16 mouse cellular contexts compared by ENCODE assay signal in the genomic region with DNA sequence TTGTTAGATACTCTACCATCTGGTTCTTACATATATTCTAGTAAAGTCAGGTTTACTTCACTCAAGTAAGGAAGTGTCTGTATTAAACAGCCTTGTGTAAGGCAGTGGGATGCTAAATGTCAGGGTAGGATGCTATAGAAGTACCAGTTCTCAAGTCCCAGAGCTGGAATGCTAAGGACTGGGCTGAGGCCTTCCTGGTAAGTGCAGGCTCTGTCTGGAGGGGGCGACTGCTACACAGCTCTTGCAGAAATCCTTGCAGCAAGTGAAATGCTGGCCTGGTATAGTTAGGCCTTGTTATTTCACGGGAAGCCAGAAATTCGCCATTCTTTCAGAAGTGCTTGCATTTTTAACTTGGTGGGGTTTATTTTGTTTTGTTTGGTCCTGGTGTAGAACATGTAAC.
DNase-seq lines count a peak whose midpoint lies in the region; ATAC-seq and TF ChIP-seq lines count a peak whose summit lies in the region.
"Had no signal": no experiment of that assay in that cellular context is flagged by ENCODE, and none has a peak within 500 bp of the region (broad histone marks: within the 10 kb centered on the region; RNA-seq: fewer than 3 reads in every experiment).

No protein-coding gene starts in this region.

- TF ChIP-seq CTCF in lung, postnatal 0 days (IDR thresholded peaks at IDR 0.05) = peak; percentile 42
- peak; percentile 52 for TF ChIP-seq CTCF in cortical plate, adult 2 months (IDR thresholded peaks at IDR 0.05; ENCODE audit: extremely low read depth, insufficient read depth, low read length)

- TF ChIP-seq EP300 in lung, postnatal 0 days (IDR thresholded peaks at IDR 0.05) = no peak

- H3K27me3 ChIP-seq in hindbrain, embryonic 14.5 days (ENCODE audit: control insufficient read depth, insufficient read depth, low read length) = no peaks in the 10 kb centered on the region
- no peaks in the 10 kb centered on the region for H3K27me3 ChIP-seq in hindbrain, embryonic 16.5 days (replicated peaks; ENCODE audit: control insufficient read depth, insufficient read depth, low read length)
- no peaks in the 10 kb centered on the region for H3K27me3 ChIP-seq in lung, postnatal 0 days (replicated peaks; ENCODE audit: insufficient read depth, low read length)
- H3K27me3 ChIP-seq: CH12.LX; hindbrain, embryonic 15.5 days; megakaryocyte, embryonic 14.5 days had no signal

- H3K36me3 ChIP-seq in hindbrain, embryonic 14.5 days (replicated peaks; ENCODE audit: control insufficient read depth, insufficient read depth) = no peaks in the 10 kb centered on the region
- H3K36me3 ChIP-seq in hindbrain, embryonic 16.5 days (ENCODE audit: control insufficient read depth, insufficient read depth, low read length) = no peaks in the 10 kb centered on the region
- H3K36me3 ChIP-seq in lung, postnatal 0 days (ENCODE audit: insufficient read depth, low read length) = no peaks in the 10 kb centered on the region
- H3K36me3 ChIP-seq: hindbrain, embryonic 15.5 days had no signal

- no peak overlapping the region for H3K4me3 ChIP-seq in hindbrain, embryonic 14.5 days (replicated peaks; ENCODE audit: low read length)
- no peak overlapping the region for H3K4me3 ChIP-seq in hindbrain, embryonic 16.5 days (ENCODE audit: low read length)
- H3K4me3 ChIP-seq in lung, postnatal 0 days (ENCODE audit: low read depth, low read length) = no peak overlapping the region
- no peak overlapping the region for H3K4me3 ChIP-seq in cortical plate, adult 2 months (ENCODE audit: insufficient read depth, low read length)
- H3K4me3 ChIP-seq: hindbrain, embryonic 15.5 days; megakaryocyte, embryonic 14.5 days had no signal

- H3K4me1 ChIP-seq in hindbrain, embryonic 14.5 days (replicated peaks; ENCODE audit: control insufficient read depth, insufficient read depth, low read length) = no peaks in the 10 kb centered on the region
- H3K4me1 ChIP-seq in hindbrain, embryonic 16.5 days (ENCODE audit: control insufficient read depth, insufficient read depth, low read depth, low read length) = no peaks in the 10 kb centered on the region
- no peaks in the 10 kb centered on the region for H3K4me1 ChIP-seq in lung, postnatal 0 days (ENCODE audit: insufficient read depth, low read depth, low read length)
- peaks cover 2% of the 10 kb centered on the region for H3K4me1 ChIP-seq in cortical plate, adult 2 months (ENCODE audit: control insufficient read depth, insufficient read depth, low read length)
- H3K4me1 ChIP-seq: hindbrain, embryonic 15.5 days; megakaryocyte, embryonic 14.5 days had no signal

- H3K27ac ChIP-seq in hindbrain, embryonic 14.5 days = no peak overlapping the region
- no peak overlapping the region for H3K27ac ChIP-seq in hindbrain, embryonic 16.5 days (ENCODE audit: low read depth, low read length)
- no peak overlapping the region for H3K27ac ChIP-seq in lung, postnatal 0 days (ENCODE audit: low read length)
- H3K27ac ChIP-seq in cortical plate, adult 2 months (ENCODE audit: insufficient read depth, low read length) = no peak overlapping the region
- H3K27ac ChIP-seq: hindbrain, embryonic 15.5 days had no signal

- DNase-seq in cerebellum, postnatal 10 days = peak; percentile 44 to 52
- DNase-seq in cerebellum, adult 11 months = no peak
- peak; percentile 38 for DNase-seq in hindbrain, embryonic 14.5 days (ENCODE audit: low spot score)
- no peak for DNase-seq in lung, postnatal 0 days (ENCODE audit: low spot score)
- DNase-seq in lung, postnatal 14 days = no peak
- no peak for DNase-seq in yolk sac, embryonic 10.5 days (ENCODE audit: low spot score)
- DNase-seq: cerebellum, adult 9-10 months; gastrocnemius, postnatal 36 days; kidney, postnatal 14 days; liver, postnatal 0 days had no signal

- no peak overlapping the region for H3K4me2 ChIP-seq in hindbrain, embryonic 14.5 days (replicated peaks)
- no peak overlapping the region for H3K4me2 ChIP-seq in hindbrain, embryonic 16.5 days (ENCODE audit: low read length)
- H3K4me2 ChIP-seq in lung, postnatal 0 days (replicated peaks; ENCODE audit: low read depth, low read length) = no peak overlapping the region
- H3K4me2 ChIP-seq: hindbrain, embryonic 15.5 days had no signal

- no peaks in the 10 kb centered on the region for H3K9me3 ChIP-seq in hindbrain, embryonic 14.5 days (ENCODE audit: control insufficient read depth, low read length)
- H3K9me3 ChIP-seq in hindbrain, embryonic 16.5 days (ENCODE audit: control insufficient read depth, low read length) = no peaks in the 10 kb centered on the region
- no peaks in the 10 kb centered on the region for H3K9me3 ChIP-seq in lung, postnatal 0 days (ENCODE audit: low read length)
- H3K9me3 ChIP-seq: hindbrain, embryonic 15.5 days had no signal

- no peak for TF ChIP-seq POLR2A in cortical plate, adult 2 months (IDR thresholded peaks at IDR 0.05; ENCODE audit: extremely low read depth, insufficient read depth, low read length)

- no peak overlapping the region for H3K9ac ChIP-seq in hindbrain, embryonic 14.5 days
- no peak overlapping the region for H3K9ac ChIP-seq in hindbrain, embryonic 16.5 days (ENCODE audit: low read depth, low read length)
- H3K9ac ChIP-seq in lung, postnatal 0 days (replicated peaks; ENCODE audit: low read depth) = no peak overlapping the region
- H3K9ac ChIP-seq: hindbrain, embryonic 15.5 days; liver, postnatal 0 days had no signal

- no peak for ATAC-seq in hindbrain, embryonic 14.5 days (ENCODE audit: low FRiP score)
- ATAC-seq in hindbrain, embryonic 16.5 days = no peak
- no peak for ATAC-seq in lung, postnatal 0 days
- ATAC-seq: forebrain, embryonic 16.5 days; liver, postnatal 0 days had no signal

- WGBS in hindbrain, embryonic 14.5 days = 49% methylated on average over 3 of the region's 3 CpGs
- WGBS in hindbrain, embryonic 16.5 days = 38% methylated on average over 3 of the region's 3 CpGs
- 45% methylated on average over 3 of the region's 3 CpGs for WGBS in lung, postnatal 0 days

Comparison
In these comparisons a context has a peak if more than half of its experiments do, and no peak if none do; other contexts are left out.
1. DNase-seq: peak in cerebellum, postnatal 10 days (2 of 2) and hindbrain, embryonic 14.5 days (single experiment); none in cerebellum, adult 11 months (single experiment), lung, postnatal 0 days (single experiment), lung, postnatal 14 days (single experiment) and yolk sac, embryonic 10.5 days (single experiment).